Mouse (Mus musculus) intestine, embryonic 15.5 days (tissue): ENCODE measurements around the gene Capn6. TPM values are rescaled to one million over a fixed set of nuclear protein-coding genes. Genes with fewer than 3 reads are reported as not detected.
A peak's percentile ranks its signal among the peaks of the same experiment; 100 is the strongest.

Source experiments
- ATAC-seq: fragments of 200-750 bp; cut with Nextera tagmentation; 2 replicates; pipeline ENCODE4 v1.8.0; 2017; ENCODE audit warnings: moderate TSS enrichment, moderate library complexity
- H3K27ac ChIP-seq: fragments of 300-500 bp; sonication (generic); 2 replicates; pipeline ENCODE4 v1.5.1; 2015; ENCODE audit warnings: mild to moderate bottlenecking, inconsistent platforms
- H3K27me3 ChIP-seq: fragments of 300-500 bp; sonication (generic); replicated peaks from 2 replicates; pipeline ENCODE4 v1.6.1; 2015; ENCODE audit warnings: inconsistent platforms
- H3K36me3 ChIP-seq: fragments of 300-500 bp; sonication (generic); 2 replicates; pipeline ENCODE4 v1.6.1; 2015; ENCODE audit warnings: inconsistent platforms
- H3K4me1 ChIP-seq: fragments of 300-500 bp; sonication (generic); replicated peaks from 2 replicates; pipeline ENCODE4 v1.6.1; 2015; ENCODE audit warnings: inconsistent platforms
- H3K4me2 ChIP-seq: fragments of 300-500 bp; sonication (generic); replicated peaks from 2 replicates; pipeline ENCODE4 v1.6.1; 2015; ENCODE audit warnings: mild to moderate bottlenecking, inconsistent platforms
- H3K4me3 ChIP-seq: fragments of 300-500 bp; sonication (generic); replicated peaks from 2 replicates; pipeline ENCODE4 v1.5.1; 2015; ENCODE audit warnings: inconsistent platforms
- H3K9ac ChIP-seq: fragments of 300-500 bp; sonication (generic); 2 replicates; pipeline ENCODE4 v1.6.1; 2015; ENCODE audit warnings: inconsistent platforms
- H3K9me3 ChIP-seq: fragments of 300-500 bp; sonication (generic); 2 replicates; pipeline ENCODE4 v1.6.1; 2016; ENCODE audit warnings: inconsistent platforms
- WGBS: fragments of 180-500 bp; shearing (Covaris S2); methylation state at CpG from one replicate; pipeline ENCODE4 v1.1.7; 2015; 5-methylcytosine and 5-hydroxymethylcytosine counted together
- polyA plus RNA-seq: library from polyadenylated mRNA; unstranded; fragments of >200 nt; fragmentation: Nextera tagmentation; extraction: Ambion mirVana; gene quantifications from 2 replicates; pipeline ENCODE4 v1.2.1, GENCODE M21; 2015

Capn6 gene
- polyA plus RNA-seq = 42.2 and 45.6 TPM in 2 replicates

DNA sequence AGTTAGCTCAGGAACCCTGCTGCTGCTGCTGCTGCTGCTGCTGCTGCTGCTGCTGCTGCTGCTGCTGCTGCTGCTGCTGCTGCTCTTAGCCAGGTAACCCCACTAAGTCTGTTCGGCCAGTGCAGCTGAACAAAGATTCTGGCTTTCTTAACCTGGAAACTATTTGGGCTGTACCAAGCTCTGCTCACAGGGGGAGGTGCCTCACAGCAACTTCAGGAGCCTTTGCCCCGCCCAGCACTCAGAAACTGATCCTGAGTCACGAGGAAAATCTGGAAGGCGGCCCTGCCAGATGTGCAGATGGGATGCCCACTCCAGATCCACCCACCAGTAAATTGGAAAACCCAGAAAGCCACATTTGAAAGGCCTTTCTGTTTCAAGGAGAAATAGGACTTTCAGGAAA lies at the start of gene Capn6:
Gene Capn6, minus strand, starts transcription at position 203 of the 400 bp plus-strand sequence.
- no peaks in the 10 kb centered on the region for H3K27me3 ChIP-seq
- no peak within 1 kb of the TSS for H3K27ac ChIP-seq
- peak within 1 kb of the TSS; percentile 42 for H3K4me2 ChIP-seq

GRCm38 (mm10) chrX:143867129-143867664 lies 40.0 kb upstream of the Capn6 start:
- no peak for ATAC-seq
- Histone ChIP-seq H3K27ac (no peak overlapping the region), H3K9ac (no peak overlapping the region), H3K4me3 (no peak overlapping the region), H3K4me1 (no peaks in the 10 kb centered on the region), H3K27me3 (no peaks in the 10 kb centered on the region), H3K4me2 (no peak overlapping the region), H3K9me3 (no peaks in the 10 kb centered on the region), H3K36me3 (no peaks in the 10 kb centered on the region)
- 79% methylated on average over 5 of the region's 5 CpGs for WGBS

More for the DNA sequence above, at the start of gene Capn6:
- Histone ChIP-seq H3K9ac (no peak within 1 kb of the TSS), H3K9me3 (no peaks in the 10 kb centered on the region), H3K36me3 (no peaks in the 10 kb centered on the region), H3K4me3 (peak within 1 kb of the TSS; percentile 23), H3K4me1 (no peaks in the 10 kb centered on the region)
- 38% methylated on average over 4 of the region's 4 CpGs for WGBS
- 0 out of 2 replicates have a peak, but pooled peaks have one; percentile 47 for ATAC-seq

- WGBS = 64% methylated on average over 3 of the region's 3 CpGs
Measured at GRCm38 (mm10) chrX:143851351-143851750, 24.1 kb upstream of the Capn6 start.

GRCm38 (mm10) chrX:143849969-143850368 lies 22.8 kb upstream of the Capn6 start:
- ATAC-seq = no peak
- no peaks in the 10 kb centered on the region for H3K9me3 ChIP-seq
- H3K9ac ChIP-seq = no peak overlapping the region
- 67% methylated on average over 3 of the region's 3 CpGs for WGBS
- no peaks in the 10 kb centered on the region for H3K4me1 ChIP-seq
- no peaks in the 10 kb centered on the region for H3K27me3 ChIP-seq
- no peaks in the 10 kb centered on the region for H3K36me3 ChIP-seq
- H3K4me3 ChIP-seq = no peak overlapping the region
- H3K4me2 ChIP-seq = no peak overlapping the region
- no peak overlapping the region for H3K27ac ChIP-seq

More at GRCm38 (mm10) chrX:143851351-143851750, 24.1 kb upstream of the Capn6 start:
- Histone ChIP-seq H3K4me3 (no peak overlapping the region), H3K27ac (no peak overlapping the region), H3K4me1 (no peaks in the 10 kb centered on the region), H3K27me3 (no peaks in the 10 kb centered on the region), H3K4me2 (no peak overlapping the region), H3K9me3 (no peaks in the 10 kb centered on the region), H3K9ac (no peak overlapping the region), H3K36me3 (no peaks in the 10 kb centered on the region)
- ATAC-seq = no peak

- 75% methylated on average over 3 of the region's 3 CpGs for WGBS
- H3K4me1 ChIP-seq = no peaks in the 10 kb centered on the region
- no peaks in the 10 kb centered on the region for H3K9me3 ChIP-seq
- H3K27me3 ChIP-seq = no peaks in the 10 kb centered on the region
- no peaks in the 10 kb centered on the region for H3K36me3 ChIP-seq
- H3K9ac ChIP-seq = no peak overlapping the region
- H3K4me3 ChIP-seq = no peak overlapping the region
- ATAC-seq = no peak
- no peak overlapping the region for H3K4me2 ChIP-seq
- no peak overlapping the region for H3K27ac ChIP-seq
Measured at GRCm38 (mm10) chrX:143846637-143847036, 19.4 kb upstream of the Capn6 start.

DNA sequence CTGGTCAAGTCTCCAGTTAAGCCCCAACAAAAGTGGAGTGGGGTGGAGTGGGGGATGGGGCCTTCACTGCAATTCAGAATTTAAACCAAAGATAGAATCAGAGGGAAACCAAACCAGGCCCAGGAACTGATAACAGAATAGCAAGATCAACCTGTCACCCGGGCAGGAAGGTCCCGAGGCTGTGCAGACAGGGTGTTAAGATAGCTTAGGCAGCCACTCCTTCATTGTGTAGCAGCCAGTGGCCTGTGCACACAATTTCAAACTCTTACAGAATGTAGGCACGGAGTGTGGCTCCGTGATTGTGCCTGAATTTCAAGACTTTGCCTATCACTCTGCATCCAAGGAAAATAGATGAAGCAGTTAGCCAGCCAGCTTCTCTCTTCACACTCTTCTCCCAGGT lies 693 bp downstream of the Capn6 start:
- ATAC-seq = no peak
- peak overlapping the region; percentile 23 for H3K4me3 ChIP-seq
- no peaks in the 10 kb centered on the region for H3K36me3 ChIP-seq
- H3K4me1 ChIP-seq = no peaks in the 10 kb centered on the region
- H3K9me3 ChIP-seq = no peaks in the 10 kb centered on the region
- no peak overlapping the region for H3K27ac ChIP-seq
- WGBS = 37% methylated on average over 4 of the region's 4 CpGs
- H3K4me2 ChIP-seq = peak overlapping the region; percentile 42
- no peaks in the 10 kb centered on the region for H3K27me3 ChIP-seq
- no peak overlapping the region for H3K9ac ChIP-seq

- H3K4me1 ChIP-seq = no peaks in the 10 kb centered on the region
- no peak overlapping the region for H3K27ac ChIP-seq
- no peak for ATAC-seq
- no peak overlapping the region for H3K4me3 ChIP-seq
- H3K36me3 ChIP-seq = no peaks in the 10 kb centered on the region
- H3K9me3 ChIP-seq = no peaks in the 10 kb centered on the region
- H3K4me2 ChIP-seq = no peak overlapping the region
- 90% methylated on average over 2 of the region's 2 CpGs for WGBS
- H3K27me3 ChIP-seq = no peaks in the 10 kb centered on the region
- no peak overlapping the region for H3K9ac ChIP-seq
Measured at GRCm38 (mm10) chrX:143818961-143819360, 8.3 kb downstream of the Capn6 start.

DNA sequence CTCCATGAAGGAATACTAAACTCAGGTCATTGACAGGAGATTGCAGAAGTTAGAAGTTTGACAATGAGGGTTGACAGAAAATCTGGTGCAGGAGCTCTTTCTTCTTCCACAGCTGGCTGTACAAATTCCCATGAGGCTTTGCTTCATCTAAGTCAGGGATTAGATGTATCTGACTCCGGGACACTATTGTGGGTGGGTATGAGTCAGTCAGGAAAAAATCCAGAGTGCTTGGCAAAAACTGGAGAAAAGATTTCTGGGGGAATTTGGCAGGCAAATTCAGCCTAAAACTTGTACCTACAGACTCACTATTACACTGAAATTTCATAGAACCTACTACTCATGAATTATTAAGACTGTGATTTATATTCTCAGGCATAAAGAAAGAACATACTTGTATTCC lies 11.3 kb downstream of the Capn6 start:
- no peak overlapping the region for H3K27ac ChIP-seq
- WGBS = 64% methylated on average over 1 of the region's 1 CpGs
- no peaks in the 10 kb centered on the region for H3K36me3 ChIP-seq
- no peak overlapping the region for H3K4me3 ChIP-seq
- H3K4me1 ChIP-seq = no peaks in the 10 kb centered on the region
- H3K4me2 ChIP-seq = no peak overlapping the region
- H3K9me3 ChIP-seq = no peaks in the 10 kb centered on the region
- H3K27me3 ChIP-seq = no peaks in the 10 kb centered on the region
- H3K9ac ChIP-seq = no peak overlapping the region
- ATAC-seq = no peak

DNA sequence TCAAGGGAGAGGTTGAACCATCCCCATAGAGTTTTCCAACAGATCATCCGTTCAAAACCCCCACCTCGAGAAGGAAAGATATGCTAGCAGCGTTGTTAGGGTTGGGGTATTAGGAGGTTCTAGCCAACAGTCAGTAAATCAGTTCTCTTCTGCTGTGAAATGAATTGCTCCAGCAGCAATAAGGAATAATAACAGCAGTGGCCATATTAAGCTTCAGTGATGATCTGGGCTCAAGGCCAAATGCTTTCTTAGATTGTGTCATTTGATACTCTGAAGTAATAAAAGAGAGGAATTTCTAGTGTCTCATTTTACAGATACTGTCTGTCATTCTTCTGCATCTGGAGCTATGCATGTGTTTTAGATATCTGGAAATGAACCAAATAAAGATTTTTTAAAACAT lies 64.7 kb downstream of the Capn6 start:
- H3K9ac ChIP-seq = no peak overlapping the region
- ATAC-seq = no peak
- H3K27me3 ChIP-seq = no peaks in the 10 kb centered on the region
- no peaks in the 10 kb centered on the region for H3K36me3 ChIP-seq
- H3K27ac ChIP-seq = no peak overlapping the region
- H3K4me1 ChIP-seq = no peaks in the 10 kb centered on the region
- no peak overlapping the region for H3K4me2 ChIP-seq
- H3K4me3 ChIP-seq = no peak overlapping the region
- H3K9me3 ChIP-seq = no peaks in the 10 kb centered on the region
- WGBS = 48% methylated on average over 3 of the region's 3 CpGs

Other genes starting within 250 kb of the Capn6 start
- gene Dcx, start 105.9 kb upstream of the Capn6 start, polyA plus RNA-seq = 2.8 and 3.3 TPM in 2 replicates